8 mouse cellular contexts compared by ENCODE assay signal in the genomic region with DNA sequence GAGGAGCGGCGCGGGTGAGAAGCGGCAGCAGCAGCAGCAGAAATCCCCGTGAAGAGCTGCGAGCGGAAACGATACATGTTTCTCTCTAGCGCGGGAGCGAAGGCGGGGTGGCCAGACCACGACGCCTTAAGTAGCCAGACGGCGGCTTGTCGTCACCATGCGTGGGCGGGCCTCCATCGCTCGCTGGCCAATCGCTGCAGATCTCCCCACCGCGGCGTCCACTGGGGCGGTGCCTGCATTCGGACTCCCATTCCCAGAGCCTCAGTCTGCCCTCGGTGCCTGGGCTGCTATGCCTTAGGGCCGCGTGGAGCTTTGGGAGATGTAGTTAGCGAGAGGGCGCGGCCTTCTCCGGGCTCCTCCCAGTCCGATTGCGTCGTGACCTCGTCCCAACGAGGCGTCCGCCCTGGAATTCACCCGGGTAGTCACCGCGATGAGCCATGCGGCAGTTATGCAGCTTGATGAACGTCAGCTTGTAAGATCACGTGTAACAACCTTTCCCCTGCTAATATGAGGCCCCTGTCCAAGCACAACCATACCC. TPM values are rescaled to one million over a fixed set of nuclear protein-coding genes. Genes with fewer than 3 reads are reported as not detected.
A peak's percentile ranks its signal among the peaks of the same experiment; 100 is the strongest.
DNase-seq lines count a peak whose midpoint lies in the region; ATAC-seq and TF ChIP-seq lines count a peak whose summit lies in the region.

No protein-coding gene starts in this region.

- peak overlapping the region; percentile 98 for H3K9ac ChIP-seq in heart, embryonic 12.5 days
- H3K9ac ChIP-seq in kidney, postnatal 0 days (ENCODE audit: low read depth, low read length): peak overlapping the region; percentile 71
- peak overlapping the region; percentile 97 for H3K9ac ChIP-seq in liver, embryonic 11.5 days (ENCODE audit: low read depth, low read length)
- peak overlapping the region; percentile 85 for H3K9ac ChIP-seq in stomach, embryonic 14.5 days (replicated peaks; ENCODE audit: low read depth, low read length)

- peak overlapping the region; percentile 70 for H3K4me2 ChIP-seq in heart, embryonic 12.5 days
- H3K4me2 ChIP-seq in kidney, postnatal 0 days (ENCODE audit: low read length): peak overlapping the region; percentile 71
- H3K4me2 ChIP-seq in liver, embryonic 11.5 days: peak overlapping the region; percentile 67
- H3K4me2 ChIP-seq in stomach, embryonic 14.5 days (replicated peaks; ENCODE audit: low read depth, low read length): peak overlapping the region; percentile 58

- H3ac ChIP-seq in C2C12 (ENCODE audit: control insufficient read depth, insufficient read length, low read depth): peak overlapping the region; percentile 85

- peak; percentile 100 for DNase-seq in brain, embryonic 14.5 days (ENCODE audit: low read depth)
- DNase-seq in kidney, postnatal 0 days (ENCODE audit: low spot score): peak; percentile 100
- DNase-seq in liver, embryonic 11.5 days (ENCODE audit: low spot score): peak; percentile 98
- peak; percentile 99 for DNase-seq in naive thymus-derived CD4-positive, alpha-beta T cell, adult 2 months (ENCODE audit: low read depth)

- peak; percentile 91; the same call in 1 of the 2 replicates for TF ChIP-seq POLR2A in brain, embryonic 14.5 days (IDR thresholded peaks at IDR 0.05; ENCODE audit: borderline replicate concordance, extremely low read depth, insufficient read depth, insufficient read length, poor library complexity, severe bottlenecking)

- no peaks in the 10 kb centered on the region for H3K27me3 ChIP-seq in C2C12 (ENCODE audit: control insufficient read depth, insufficient read depth, insufficient read length)
- no peaks in the 10 kb centered on the region for H3K27me3 ChIP-seq in erythroblast, embryonic 14.5 days (ENCODE audit: control insufficient read depth)
- no peaks in the 10 kb centered on the region for H3K27me3 ChIP-seq in heart, embryonic 12.5 days (replicated peaks)
- no peaks in the 10 kb centered on the region for H3K27me3 ChIP-seq in kidney, postnatal 0 days (ENCODE audit: insufficient read depth, low read length)
- H3K27me3 ChIP-seq in liver, embryonic 11.5 days (replicated peaks; ENCODE audit: control insufficient read depth, insufficient read depth, low read length): no peaks in the 10 kb centered on the region
- H3K27me3 ChIP-seq in stomach, embryonic 14.5 days (ENCODE audit: control insufficient read depth, insufficient read depth, low read length): no peaks in the 10 kb centered on the region

- H3K79me3 ChIP-seq in C2C12 (ENCODE audit: low read depth): peaks cover 43% of the 10 kb centered on the region

- H3K4me1 ChIP-seq in erythroblast, embryonic 14.5 days (ENCODE audit: control insufficient read depth): peaks cover 37% of the 10 kb centered on the region
- H3K4me1 ChIP-seq in heart, embryonic 12.5 days (replicated peaks): peaks cover 9% of the 10 kb centered on the region
- H3K4me1 ChIP-seq in kidney, postnatal 0 days (replicated peaks; ENCODE audit: insufficient read depth, low read length): no peaks in the 10 kb centered on the region; the same call in 1 of the 2 replicates
- peaks cover 8% of the 10 kb centered on the region; the same call in 1 of the 2 replicates for H3K4me1 ChIP-seq in liver, embryonic 11.5 days (replicated peaks; ENCODE audit: control insufficient read depth, insufficient read depth, low read length)
- peaks cover 6% of the 10 kb centered on the region; the same call in 1 of the 2 replicates for H3K4me1 ChIP-seq in stomach, embryonic 14.5 days (ENCODE audit: control insufficient read depth, insufficient read depth, low read length)

- H3K36me3 ChIP-seq in C2C12 (ENCODE audit: control insufficient read depth, insufficient read depth): peaks cover 28% of the 10 kb centered on the region
- peaks cover 5% of the 10 kb centered on the region for H3K36me3 ChIP-seq in erythroblast, embryonic 14.5 days (ENCODE audit: control insufficient read depth)
- H3K36me3 ChIP-seq in heart, embryonic 12.5 days: no peaks in the 10 kb centered on the region
- H3K36me3 ChIP-seq in kidney, postnatal 0 days (ENCODE audit: insufficient read depth, low read length): no peaks in the 10 kb centered on the region
- H3K36me3 ChIP-seq in liver, embryonic 11.5 days (ENCODE audit: control insufficient read depth, insufficient read depth, low read length): no peaks in the 10 kb centered on the region
- H3K36me3 ChIP-seq in stomach, embryonic 14.5 days (ENCODE audit: control insufficient read depth, insufficient read depth, low read length): no peaks in the 10 kb centered on the region

- H3K79me2 ChIP-seq in C2C12 (ENCODE audit: control insufficient read depth, insufficient read depth): peaks cover 48% of the 10 kb centered on the region

- no peaks in the 10 kb centered on the region for H3K9me3 ChIP-seq in erythroblast, embryonic 14.5 days (ENCODE audit: control insufficient read depth, low read length)
- no peaks in the 10 kb centered on the region for H3K9me3 ChIP-seq in heart, embryonic 12.5 days (replicated peaks)
- no peaks in the 10 kb centered on the region for H3K9me3 ChIP-seq in kidney, postnatal 0 days (replicated peaks; ENCODE audit: low read length)
- H3K9me3 ChIP-seq in liver, embryonic 11.5 days (ENCODE audit: control insufficient read depth, low read length): no peaks in the 10 kb centered on the region
- no peaks in the 10 kb centered on the region for H3K9me3 ChIP-seq in stomach, embryonic 14.5 days (ENCODE audit: control insufficient read depth, low read depth, low read length)

- TF ChIP-seq CTCF in C2C12 (IDR thresholded peaks at IDR 0.05; ENCODE audit: control insufficient read depth, insufficient read depth, insufficient read length): no peak
- TF ChIP-seq CTCF in brain, embryonic 14.5 days (IDR thresholded peaks at IDR 0.05; ENCODE audit: borderline replicate concordance, extremely low read depth, insufficient read depth, insufficient read length): no peak
- TF ChIP-seq CTCF in kidney, postnatal 0 days (IDR thresholded peaks at IDR 0.05; ENCODE audit: low read depth): no peak

- WGBS in heart, embryonic 12.5 days: under 1% methylated on average over 47 of the region's 47 CpGs
- WGBS in kidney, postnatal 0 days: 0% methylated on average over 47 of the region's 47 CpGs
- under 1% methylated on average over 43 of the region's 47 CpGs for WGBS in liver, embryonic 11.5 days
- under 1% methylated on average over 47 of the region's 47 CpGs for WGBS in stomach, embryonic 14.5 days

- H3K4me3 ChIP-seq in C2C12 (ENCODE audit: insufficient read depth, poor library complexity, severe bottlenecking): peak overlapping the region; percentile 98
- H3K4me3 ChIP-seq in erythroblast, embryonic 14.5 days (replicated peaks): peak overlapping the region; percentile 89
- peak overlapping the region; percentile 96 for H3K4me3 ChIP-seq in heart, embryonic 12.5 days
- peak overlapping the region; percentile 82 for H3K4me3 ChIP-seq in kidney, postnatal 0 days (replicated peaks; ENCODE audit: low read depth, low read length)
- H3K4me3 ChIP-seq in liver, embryonic 11.5 days (ENCODE audit: low read depth, low read length): peak overlapping the region; percentile 94
- H3K4me3 ChIP-seq in stomach, embryonic 14.5 days (ENCODE audit: low read depth, low read length): peak overlapping the region; percentile 98

- peak; percentile 97 for ATAC-seq in heart, embryonic 12.5 days (ENCODE audit: insufficient number of reproducible peaks, low FRiP score)
- ATAC-seq in kidney, postnatal 0 days (replicated peaks; ENCODE audit: low FRiP score, low read depth): peak; percentile 99
- peak; percentile 98 for ATAC-seq in liver, embryonic 11.5 days (replicated peaks; ENCODE audit: low FRiP score)
- ATAC-seq in stomach, embryonic 14.5 days (ENCODE audit: insufficient number of reproducible peaks, insufficient read depth, low FRiP score, low read depth): peak; percentile 99

- H3K27ac ChIP-seq in heart, embryonic 12.5 days (ENCODE audit: poor library complexity, severe bottlenecking): peak overlapping the region; percentile 99
- H3K27ac ChIP-seq in kidney, postnatal 0 days: peak overlapping the region; percentile 92
- peak overlapping the region; percentile 93 for H3K27ac ChIP-seq in liver, embryonic 11.5 days (ENCODE audit: low read depth, low read length)
- H3K27ac ChIP-seq in stomach, embryonic 14.5 days (ENCODE audit: low read length): peak overlapping the region; percentile 97

TF ChIP-seq in C2C12, 6 proteins besides CTCF, POLR2A, EP300 and RAD21:
- no peak for TF ChIP-seq CEBPB (IDR thresholded peaks at IDR 0.05; ENCODE audit: low read depth)
- TF ChIP-seq MYOD1 (IDR thresholded peaks at IDR 0.05; ENCODE audit: control insufficient read depth, insufficient read length, low read depth): no peak
- peak; percentile 51 for TF ChIP-seq FOSL1 (IDR thresholded peaks at IDR 0.05; ENCODE audit: insufficient read depth, low read length, poor library complexity, severe bottlenecking)
- peak; percentile 35 for TF ChIP-seq MAX (IDR thresholded peaks at IDR 0.05)
- peak; percentile 80 for TF ChIP-seq USF1 (IDR thresholded peaks at IDR 0.05; ENCODE audit: low read depth)
- no peak for TF ChIP-seq MYOG (IDR thresholded peaks at IDR 0.05; ENCODE audit: control insufficient read depth, extremely low read depth, insufficient read length)

RNA-seq across cellular contexts. Expression of a gene that starts 23.9 kb away (rescaled TPM):
- polyA plus RNA-seq in C2C12 (2012; fragmentation: generic; extraction: Trizol): 0.01 TPM
- polyA plus RNA-seq in brain, embryonic 14.5 days (2012; rRNA removed): 0.25 and 0.26 TPM in 2 replicates
- polyA plus RNA-seq in erythroblast, embryonic 14.5 days (2012): not detected in 2 replicates
- polyA plus RNA-seq in heart, embryonic 12.5 days (2016; fragmentation: Nextera tagmentation; extraction: Ambion mirVana): 28.4 and 28.7 TPM in 2 replicates
- polyA plus RNA-seq in kidney, postnatal 0 days (2015; fragmentation: Nextera tagmentation; extraction: Ambion mirVana): 0.13 TPM in 1 of 2 replicates, not detected in the other
- polyA plus RNA-seq in liver, embryonic 11.5 days (2014; fragmentation: Nextera tagmentation; extraction: Ambion mirVana): 0.14 TPM in 2 replicates
- polyA plus RNA-seq in stomach, embryonic 14.5 days (2014; fragmentation: Nextera tagmentation; extraction: Ambion mirVana): not detected in 2 replicates

RNA-seq across cellular contexts. Expression of a gene that starts 25.2 kb away (rescaled TPM):
- 166 TPM for polyA plus RNA-seq in C2C12 (2012; fragmentation: generic; extraction: Trizol)
- polyA plus RNA-seq in brain, embryonic 14.5 days (2012; rRNA removed): 59.0 and 59.6 TPM in 2 replicates
- 1.8 and 2.0 TPM in 2 replicates for polyA plus RNA-seq in erythroblast, embryonic 14.5 days (2012)
- polyA plus RNA-seq in heart, embryonic 12.5 days (2016; fragmentation: Nextera tagmentation; extraction: Ambion mirVana): 115 and 118 TPM in 2 replicates
- polyA plus RNA-seq in kidney, postnatal 0 days (2015; fragmentation: Nextera tagmentation; extraction: Ambion mirVana): 107 and 119 TPM in 2 replicates
- 99.9 and 112 TPM in 2 replicates for polyA plus RNA-seq in liver, embryonic 11.5 days (2014; fragmentation: Nextera tagmentation; extraction: Ambion mirVana)
- 86.2 and 101 TPM in 2 replicates for polyA plus RNA-seq in stomach, embryonic 14.5 days (2014; fragmentation: Nextera tagmentation; extraction: Ambion mirVana)

Comparison
In these comparisons a context has a peak if more than half of its experiments do, and no peak if none do; other contexts are left out.
1. Peak in every context shown above with its lines: DNase-seq, ATAC-seq, H3K4me3 ChIP-seq and H3K27ac ChIP-seq.
2. RNA of a gene that starts 23.9 kb away (polyA plus RNA-seq): 28.4 to 28.7 TPM in heart, embryonic 12.5 days; 0.25 to 0.26 TPM in brain, embryonic 14.5 days, 0.14 TPM in liver, embryonic 11.5 days, 0.13 TPM in kidney, postnatal 0 days, not detected in stomach, embryonic 14.5 days, 0.01 TPM in C2C12 (single experiment) and not detected in erythroblast, embryonic 14.5 days; every median in the first group is over 10 times any median in the second.
3. RNA of a gene that starts 25.2 kb away (polyA plus RNA-seq): 166 TPM in C2C12 (single experiment), 107 to 119 TPM in kidney, postnatal 0 days, 115 to 118 TPM in heart, embryonic 12.5 days, 99.9 to 112 TPM in liver, embryonic 11.5 days, 86.2 to 101 TPM in stomach, embryonic 14.5 days and 59.0 to 59.6 TPM in brain, embryonic 14.5 days; 1.8 to 2.0 TPM in erythroblast, embryonic 14.5 days; every median in the first group is over 10 times any median in the second.